ENCODE assay signal across 8 mouse cellular contexts in genomic region chr17:29928751-29929237, GRCm38 (mm10). TPM values are rescaled to one million over a fixed set of nuclear protein-coding genes. Genes with fewer than 3 reads are reported as not detected.
DNase-seq lines count a peak whose midpoint lies in the region; ATAC-seq lines count a peak whose summit lies in the region.

No protein-coding gene starts in this region.

- no peaks in the 10 kb centered on the region for H3K9me3 ChIP-seq in neural tube, embryonic 15.5 days (replicated peaks)

- WGBS in neural tube, embryonic 15.5 days: 42% methylated on average over 16 of the region's 16 CpGs

- no peak overlapping the region for H3K4me3 ChIP-seq in neural tube, embryonic 15.5 days (replicated peaks)

- ATAC-seq in common myeloid progenitor, adult 5-6 weeks (replicated peaks; ENCODE audit: low read depth, poor library complexity, severe bottlenecking): peak; percentile 88
- no peak for ATAC-seq in neural tube, embryonic 15.5 days (ENCODE audit: low FRiP score)

- H3K27me3 ChIP-seq in neural tube, embryonic 15.5 days (replicated peaks): no peaks in the 10 kb centered on the region

- H3K9ac ChIP-seq in neural tube, embryonic 15.5 days (replicated peaks): no peak overlapping the region

- no peaks in the 10 kb centered on the region for H3K36me3 ChIP-seq in neural tube, embryonic 15.5 days

- intact Hi-C loops in heart, postnatal 25 days (cut with DNase I): no loop called here

- H3K4me2 ChIP-seq in neural tube, embryonic 15.5 days: no peak overlapping the region

- peaks cover 16% of the 10 kb centered on the region for H3K4me1 ChIP-seq in neural tube, embryonic 15.5 days

- DNase-seq in gastrocnemius, adult 18-20 months (ENCODE audit: low spot score): peak; percentile 51
- DNase-seq in gastrocnemius, postnatal 4 days (ENCODE audit: low spot score in 2 of 2): no peak
- DNase-seq in MEL-GATA-1-ER (ENCODE audit: extremely low read depth, low read depth): peak; percentile 5
- DNase-seq in heart, postnatal 25 days (ENCODE audit: low spot score): peak; percentile 6
- peak; percentile 57 to 73 for DNase-seq in layer of hippocampus, adult 18-20 months (ENCODE audit: low spot score in 2 of 2)
- peak; percentile 20 for DNase-seq in lung, postnatal 36 days

- no peak overlapping the region for H3K27ac ChIP-seq in neural tube, embryonic 15.5 days (replicated peaks)

RNA-seq across cellular contexts. Expression of gene Mdga1, which starts 41.1 kb away (rescaled TPM):
- 10 to 100 TPM; 26.5 to 32.8 TPM for total RNA-seq in gastrocnemius, adult 18-20 months (2021)
- total RNA-seq in gastrocnemius, postnatal 4 days (2021): 10 to 100 TPM; 33.5 to 43.2 TPM
- total RNA-seq in common myeloid progenitor, adult 5-6 weeks (2017): 13.3 and 29.9 TPM in 2 replicates
- 10 to 100 TPM; 14.0 to 18.3 TPM for total RNA-seq in heart, postnatal 25 days (2021)
- total RNA-seq in layer of hippocampus, adult 18-20 months (2021): 10 to 100 TPM; 53.8 to 63.8 TPM
- 7.1 and 10.9 TPM in 2 replicates for polyA plus RNA-seq in neural tube, embryonic 15.5 days (2015; fragmentation: Nextera tagmentation; extraction: Ambion mirVana)

Comparison
In these comparisons a context has a peak if more than half of its experiments do, and no peak if none do; other contexts are left out.
1. DNase-seq: peak in gastrocnemius, adult 18-20 months (single experiment), MEL-GATA-1-ER (single experiment), heart, postnatal 25 days (single experiment), layer of hippocampus, adult 18-20 months (2 of 2) and lung, postnatal 36 days (single experiment); none in gastrocnemius, postnatal 4 days (0 of 2).